Mouse (Mus musculus) spleen, adult 2 months (tissue): ENCODE results near the gene Kdsr.

Source experiments
- CTCF ChIP-seq: fragments of 200-500 bp; IDR thresholded peaks from 2 replicates; pipeline ENCODE4 v1.5.1; 2011; ENCODE audit warnings: mild to moderate bottlenecking, inconsistent platforms; ENCODE audit not compliant: insufficient read depth, insufficient read length, insufficient replicate concordance; ENCODE audit errors: extremely low read depth
- POLR2A ChIP-seq: fragments of 200-500 bp; IDR thresholded peaks from 2 replicates; pipeline ENCODE4 v1.6.1; 2011; ENCODE audit warnings: low read depth, low read length, inconsistent platforms

- TF ChIP-seq POLR2A: no peak
- TF ChIP-seq CTCF: peak; percentile 83; the same call in 1 of the 2 replicates
These were observed 42.4 kb downstream of the Kdsr start for GRCm38 (mm10) chr1:106717071-106717601.
